Mouse (Mus musculus): ENCODE results near the gene Gm9913. TPM values are rescaled to one million over a fixed set of nuclear protein-coding genes. Genes with fewer than 3 reads are reported as not detected.

Gene Gm9913
- total RNA-seq, 2 experiments from 2014 or later = 0.08 TPM; not detected in 1

GRCm38 (mm10) chr2:125539640-125540039 lies 34.8 kb downstream of the Gm9913 start:
- no peak overlapping the region for H3K27ac ChIP-seq
- no peak for DNase-seq
- TF ChIP-seq CTCF (IDR thresholded peaks at IDR 0.05) = no peak
- intact Hi-C loops (cut with DNase I) = no loop called here
- no peak overlapping the region for H3K4me3 ChIP-seq

GRCm38 (mm10) chr2:125540579-125540978 lies 35.7 kb downstream of the Gm9913 start:
- Histone ChIP-seq H3K27ac (no peak overlapping the region; the same call in 1 of the 2 replicates), H3K4me3 (no peak overlapping the region)
- TF ChIP-seq CTCF (IDR thresholded peaks at IDR 0.05) = no peak
- intact Hi-C loops (cut with DNase I) = no loop called here
- no peak for DNase-seq

- intact Hi-C loops (cut with DNase I) = no loop called here
- DNase-seq = no peak
- H3K4me3 ChIP-seq = no peak overlapping the region
- TF ChIP-seq CTCF (IDR thresholded peaks at IDR 0.05) = no peak
- H3K27ac ChIP-seq = no peak overlapping the region
Observed at GRCm38 (mm10) chr2:125541451-125541850, 36.6 kb downstream of the Gm9913 start.

- Histone ChIP-seq H3K4me3 (no peak overlapping the region), H3K27ac (no peak overlapping the region)
- intact Hi-C loops (cut with DNase I) = no loop called here
- no peak for DNase-seq
- TF ChIP-seq CTCF (IDR thresholded peaks at IDR 0.05) = no peak
Observed at GRCm38 (mm10) chr2:125543646-125544045, 38.8 kb downstream of the Gm9913 start.

- DNase-seq = peak; percentile 21
- no peak for TF ChIP-seq CTCF (IDR thresholded peaks at IDR 0.05)
- Histone ChIP-seq H3K4me3 (no peak overlapping the region), H3K27ac (no peak overlapping the region; the same call in 1 of the 2 replicates)
- intact Hi-C loops (cut with DNase I) = no loop called here
Observed at GRCm38 (mm10) chr2:125544986-125545385, 40.1 kb downstream of the Gm9913 start.

GRCm38 (mm10) chr2:125548806-125549578 lies 44.1 kb downstream of the Gm9913 start:
- intact Hi-C loops (cut with DNase I) = no loop called here
- TF ChIP-seq CTCF (IDR thresholded peaks at IDR 0.05) = no peak
- Histone ChIP-seq H3K4me3 (no peak overlapping the region), H3K27ac (no peak overlapping the region)
- DNase-seq = no peak

- H3K4me3 ChIP-seq = no peak overlapping the region
- peak; percentile 28 for TF ChIP-seq CTCF (IDR thresholded peaks at IDR 0.05)
- intact Hi-C loops (cut with DNase I) = no loop called here
- no peak for DNase-seq
- no peak overlapping the region for H3K27ac ChIP-seq
Observed at GRCm38 (mm10) chr2:125555830-125556229, 50.9 kb downstream of the Gm9913 start.

Other genes with a start within 250 kb of the Gm9913 start
- gene Fbn1, start 2.9 kb downstream of the Gm9913 start, total RNA-seq (2021) = 10 to 100 TPM; 33.1 to 55.3 TPM
- 1 to 10 TPM; 1.2 to 1.4 TPM for gene Cep152, start 120.0 kb downstream of the Gm9913 start, total RNA-seq (2021)
- 10 to 100 TPM; 18.2 to 33.6 TPM for gene Eid1, start 168.0 kb downstream of the Gm9913 start, total RNA-seq (2021)
- gene Shc4, start 219.1 kb downstream of the Gm9913 start, total RNA-seq (2021) = under 1 TPM; 0.33 to 0.75 TPM

All from gastrocnemius, adult 2 months (tissue).